ENCODE assay signal across 18 mouse cellular contexts in genomic region chr5:52352730-52353129, GRCm38 (mm10). TPM values are rescaled to one million over a fixed set of nuclear protein-coding genes. Genes with fewer than 3 reads are reported as not detected.
"Had no signal": no experiment of that assay in that cellular context is flagged by ENCODE, and none has a peak within 500 bp of the region (broad histone marks: within the 10 kb centered on the region; RNA-seq: fewer than 3 reads in every experiment).

No protein-coding gene starts in this region.

- H3K9me3 ChIP-seq: liver, embryonic 12.5 days; midbrain, embryonic 10.5 days; midbrain, embryonic 13.5 days; neural tube, embryonic 13.5 days; neural tube, embryonic 15.5 days; stomach, embryonic 15.5 days had no signal

- H3K27me3 ChIP-seq: liver, embryonic 12.5 days; midbrain, embryonic 13.5 days; neural tube, embryonic 13.5 days; neural tube, embryonic 15.5 days; stomach, embryonic 15.5 days had no signal

- H3K36me3 ChIP-seq: liver, embryonic 12.5 days; midbrain, embryonic 10.5 days; midbrain, embryonic 13.5 days; neural tube, embryonic 13.5 days; neural tube, embryonic 15.5 days; stomach, embryonic 15.5 days had no signal

- H3K4me1 ChIP-seq: liver, embryonic 12.5 days; midbrain, embryonic 10.5 days; midbrain, embryonic 13.5 days; neural tube, embryonic 13.5 days; stomach, embryonic 15.5 days had no signal

- H3K4me3 ChIP-seq: liver, embryonic 12.5 days; midbrain, embryonic 10.5 days; midbrain, embryonic 13.5 days; myocyte; neural tube, embryonic 13.5 days; neural tube, embryonic 15.5 days; stomach, embryonic 15.5 days had no signal

- DNase-seq: lung, adult 18-20 months; lung, embryonic 14.5 days; lung, postnatal 10 days; lung, postnatal 4 days; right cerebral cortex, postnatal 14 days; thymus, adult 18-20 months; thymus, postnatal 14 days; thymus, postnatal 36 days had no signal

- H3K27ac ChIP-seq: liver, embryonic 12.5 days; liver, embryonic 14.5 days; midbrain, embryonic 10.5 days; midbrain, embryonic 13.5 days; neural tube, embryonic 13.5 days; neural tube, embryonic 15.5 days; stomach, embryonic 15.5 days had no signal

- H3K4me2 ChIP-seq: liver, embryonic 12.5 days; lung, embryonic 14.5 days; midbrain, embryonic 13.5 days; neural tube, embryonic 13.5 days; neural tube, embryonic 15.5 days; stomach, embryonic 15.5 days had no signal

- ATAC-seq: liver, embryonic 12.5 days; midbrain, embryonic 13.5 days; midbrain, embryonic 16.5 days had no signal

- H3K9ac ChIP-seq: liver, embryonic 12.5 days; liver, embryonic 14.5 days; lung, embryonic 14.5 days; midbrain, embryonic 13.5 days; neural tube, embryonic 13.5 days; neural tube, embryonic 15.5 days; stomach, embryonic 15.5 days had no signal

RNA-seq across cellular contexts. Expression of gene Sod3, which starts 10.9 kb away (rescaled TPM):
- total RNA-seq: megakaryocyte-erythroid progenitor cell, adult 5-6 weeks had no signal
